Mouse (Mus musculus): ENCODE measurements at regions not wholly inside any gene's neighbourhood (a gene's known extent, or its start where the extent isn't known, plus 50 kb on each side); places are given as distances from the start of the nearest gene placed in this dataset.

- TF ChIP-seq POLR2A (IDR thresholded peaks at IDR 0.05; ENCODE audit: control insufficient read depth, low read depth, low read length) (no peak), CTCF (IDR thresholded peaks at IDR 0.05; ENCODE audit: control insufficient read depth, insufficient read depth, insufficient replicate concordance, low read depth, low read length) (no peak)
These were observed 333.7 kb downstream of the 3100002H09Rik start for GRCm38 (mm10) chr4:124276741-124277455.

Measured in testis, adult 2 months (tissue).